In genomic region chrX:53085559-53085958, GRCm38 (mm10) we compare ENCODE assay signal across 27 mouse cellular contexts.
DNase-seq lines count a peak whose midpoint lies in the region; ATAC-seq and TF ChIP-seq lines count a peak whose summit lies in the region.
"Had no signal": no experiment of that assay in that cellular context is flagged by ENCODE, and none has a peak within 500 bp of the region (broad histone marks: within the 10 kb centered on the region; RNA-seq: fewer than 3 reads in every experiment).

No protein-coding gene starts in this region.

- H3K4me2 ChIP-seq in embryonic facial prominence, embryonic 11.5 days (ENCODE audit: low read depth, low read length), result no peak overlapping the region
- H3K4me2 ChIP-seq in limb, embryonic 12.5 days, result no peak overlapping the region
- no peak overlapping the region for H3K4me2 ChIP-seq in limb, embryonic 15.5 days
- H3K4me2 ChIP-seq: embryonic facial prominence, embryonic 13.5 days; forebrain, embryonic 13.5 days; heart, embryonic 13.5 days; hindbrain, embryonic 14.5 days had no signal

- TF ChIP-seq CTCF in heart, adult 2 months (IDR thresholded peaks at IDR 0.05), result no peak

- 63% methylated on average over 5 of the region's 5 CpGs for WGBS in embryonic facial prominence, embryonic 11.5 days
- 73% methylated on average over 5 of the region's 5 CpGs for WGBS in embryonic facial prominence, embryonic 10.5 days
- WGBS in limb, embryonic 12.5 days, result 39% methylated on average over 5 of the region's 5 CpGs
- WGBS in limb, embryonic 15.5 days, result 43% methylated on average over 5 of the region's 5 CpGs
- 85% methylated on average over 5 of the region's 5 CpGs for WGBS in heart, adult 2 months

- intact Hi-C loops in heart, adult 2 months (cut with DNase I), result no loop called here

- H3K4me1 ChIP-seq in embryonic facial prominence, embryonic 11.5 days (ENCODE audit: control insufficient read depth, insufficient read depth, low read length), result no peaks in the 10 kb centered on the region
- no peaks in the 10 kb centered on the region for H3K4me1 ChIP-seq in embryonic facial prominence, embryonic 10.5 days
- peaks cover 22% of the 10 kb centered on the region; the same call in 1 of the 2 replicates for H3K4me1 ChIP-seq in limb, embryonic 12.5 days (replicated peaks)
- 0 out of 2 replicates have a peak, but pooled peaks cover 7% of the 10 kb centered on the region for H3K4me1 ChIP-seq in limb, embryonic 15.5 days
- H3K4me1 ChIP-seq in heart, adult 2 months (ENCODE audit: control insufficient read depth, insufficient read depth, low read length), result no peaks in the 10 kb centered on the region
- H3K4me1 ChIP-seq: embryonic facial prominence, embryonic 13.5 days; forebrain, embryonic 10.5 days; forebrain, embryonic 13.5 days; heart, embryonic 10.5 days had no signal

- no peak for TF ChIP-seq EP300 in heart, adult 2 months (IDR thresholded peaks at IDR 0.05; ENCODE audit: insufficient read depth, low read depth, low read length)

- H3K36me3 ChIP-seq in embryonic facial prominence, embryonic 11.5 days (replicated peaks; ENCODE audit: control insufficient read depth, insufficient read depth, low read depth, low read length), result no peaks in the 10 kb centered on the region
- no peaks in the 10 kb centered on the region for H3K36me3 ChIP-seq in embryonic facial prominence, embryonic 10.5 days (replicated peaks)
- H3K36me3 ChIP-seq in limb, embryonic 12.5 days, result no peaks in the 10 kb centered on the region
- no peaks in the 10 kb centered on the region for H3K36me3 ChIP-seq in limb, embryonic 15.5 days
- H3K36me3 ChIP-seq in heart, adult 2 months (ENCODE audit: control insufficient read depth, insufficient read depth, low read length), result no peaks in the 10 kb centered on the region
- H3K36me3 ChIP-seq: embryonic facial prominence, embryonic 13.5 days; forebrain, embryonic 10.5 days; G1E; heart, embryonic 10.5 days; heart, embryonic 13.5 days had no signal

- H3K9ac ChIP-seq in embryonic facial prominence, embryonic 11.5 days (replicated peaks; ENCODE audit: low read length), result no peak overlapping the region
- H3K9ac ChIP-seq in limb, embryonic 12.5 days (replicated peaks), result no peak overlapping the region
- no peak overlapping the region for H3K9ac ChIP-seq in limb, embryonic 15.5 days
- H3K9ac ChIP-seq in heart, adult 2 months (ENCODE audit: low read depth, low read length), result no peak overlapping the region
- H3K9ac ChIP-seq: embryonic facial prominence, embryonic 13.5 days; forebrain, embryonic 13.5 days; heart, embryonic 13.5 days; hindbrain, embryonic 14.5 days had no signal

- no peak for ATAC-seq in embryonic facial prominence, embryonic 11.5 days (replicated peaks; ENCODE audit: insufficient number of reproducible peaks, low FRiP score, low TSS enrichment, low read depth)
- no peak for ATAC-seq in limb, embryonic 12.5 days (ENCODE audit: insufficient number of reproducible peaks, insufficient read depth, low FRiP score, low TSS enrichment, low read depth)
- 0 out of 2 replicates have a peak, but pooled peaks have one; percentile 55 for ATAC-seq in limb, embryonic 15.5 days (ENCODE audit: insufficient number of reproducible peaks, low FRiP score, low TSS enrichment, low read depth)
- ATAC-seq: forebrain, embryonic 13.5 days; forebrain, embryonic 16.5 days; hindbrain, postnatal 0 days; inflammation-experienced regulatory T-cells, adult 6 months; Patski had no signal

- H3K9me3 ChIP-seq in embryonic facial prominence, embryonic 11.5 days (replicated peaks; ENCODE audit: control insufficient read depth, low read length), result no peaks in the 10 kb centered on the region
- H3K9me3 ChIP-seq in embryonic facial prominence, embryonic 10.5 days, result no peaks in the 10 kb centered on the region
- H3K9me3 ChIP-seq in limb, embryonic 12.5 days, result no peaks in the 10 kb centered on the region
- no peaks in the 10 kb centered on the region for H3K9me3 ChIP-seq in limb, embryonic 15.5 days
- H3K9me3 ChIP-seq: embryonic facial prominence, embryonic 13.5 days; forebrain, embryonic 10.5 days; forebrain, embryonic 13.5 days; G1E; heart, embryonic 10.5 days; heart, embryonic 13.5 days had no signal

- no peak overlapping the region for H3K27ac ChIP-seq in embryonic facial prominence, embryonic 11.5 days (replicated peaks; ENCODE audit: low read depth, low read length)
- no peak overlapping the region for H3K27ac ChIP-seq in embryonic facial prominence, embryonic 10.5 days (replicated peaks)
- H3K27ac ChIP-seq in limb, embryonic 12.5 days, result 0 out of 2 replicates have a peak overlapping the region, but pooled peaks have one; percentile 45
- H3K27ac ChIP-seq in limb, embryonic 15.5 days, result no peak overlapping the region
- no peak overlapping the region for H3K27ac ChIP-seq in heart, adult 2 months
- H3K27ac ChIP-seq: embryonic facial prominence, embryonic 13.5 days; forebrain, embryonic 10.5 days; forebrain, embryonic 13.5 days; heart, embryonic 10.5 days; heart, embryonic 13.5 days; hindbrain, embryonic 14.5 days; hindbrain, postnatal 0 days had no signal

- no peak overlapping the region for H3K4me3 ChIP-seq in embryonic facial prominence, embryonic 11.5 days (ENCODE audit: low read depth, low read length)
- H3K4me3 ChIP-seq in embryonic facial prominence, embryonic 10.5 days, result no peak overlapping the region
- no peak overlapping the region for H3K4me3 ChIP-seq in limb, embryonic 12.5 days (replicated peaks)
- no peak overlapping the region for H3K4me3 ChIP-seq in limb, embryonic 15.5 days
- H3K4me3 ChIP-seq in heart, adult 2 months, result no peak overlapping the region
- H3K4me3 ChIP-seq: embryonic facial prominence, embryonic 13.5 days; forebrain, embryonic 10.5 days; forebrain, embryonic 13.5 days; heart, embryonic 10.5 days; heart, embryonic 13.5 days had no signal

- no peak for TF ChIP-seq POLR2A in heart, adult 2 months (IDR thresholded peaks at IDR 0.05; ENCODE audit: insufficient read depth, low read depth, low read length)

- DNase-seq in embryonic facial prominence, embryonic 11.5 days (ENCODE audit: low spot score), result peak; percentile 12
- no peak for DNase-seq in embryonic facial prominence, embryonic 10.5 days (ENCODE audit: low spot score)
- no peak for DNase-seq in left cerebral cortex, adult 8-10 months (ENCODE audit: low spot score in 2 of 2)
- DNase-seq in heart, adult 2 months, result no peak
- DNase-seq: adrenal gland, postnatal 10 days; adrenal gland, postnatal 36 days; cerebellum, adult 18-20 months; cerebellum, adult 9-10 months; cerebellum, postnatal 14 days; gastrocnemius, postnatal 25 days; heart, adult 18-20 months; heart, postnatal 14 days; heart, postnatal 4 days had no signal

- no peaks in the 10 kb centered on the region for H3K27me3 ChIP-seq in embryonic facial prominence, embryonic 11.5 days (ENCODE audit: control insufficient read depth, insufficient read depth, low read length)
- H3K27me3 ChIP-seq in embryonic facial prominence, embryonic 10.5 days (replicated peaks; ENCODE audit: low read depth, poor library complexity, severe bottlenecking), result peaks cover 21% of the 10 kb centered on the region; the same call in 1 of the 2 replicates
- H3K27me3 ChIP-seq in limb, embryonic 12.5 days, result no peaks in the 10 kb centered on the region
- 0 out of 2 replicates have a peak, but pooled peaks cover 3% of the 10 kb centered on the region for H3K27me3 ChIP-seq in limb, embryonic 15.5 days
- H3K27me3 ChIP-seq in heart, adult 2 months (ENCODE audit: control insufficient read depth, insufficient read depth, low read length), result no peaks in the 10 kb centered on the region
- H3K27me3 ChIP-seq: CH12.LX; forebrain, embryonic 13.5 days; heart, embryonic 13.5 days had no signal

- H3K79me2 ChIP-seq in heart, adult 2 months (replicated peaks; ENCODE audit: control insufficient read depth, insufficient read depth, low read length), result no peaks in the 10 kb centered on the region
